Mouse (Mus musculus) CH12.LX (cell line): ENCODE data around the gene Abhd6. TPM values are rescaled to one million over a fixed set of nuclear protein-coding genes. Genes with fewer than 3 reads are reported as not detected.

Experiments used
- DNase-seq: peaks from one replicate; pipeline ENCODE4 v3.0.0-alpha.2; 2013; ENCODE audit errors: extremely low read depth
- H3K27ac ChIP-seq: 2 replicates; pipeline ENCODE4 v1.5.1; 2012; ENCODE audit warnings: low read depth, mild to moderate bottlenecking, control low read depth, moderate library complexity; ENCODE audit not compliant: insufficient read depth
- H3K27me3 ChIP-seq: replicated peaks from 2 replicates; pipeline ENCODE3; 2012; ENCODE audit warnings: inconsistent platforms
- H3K36me3 ChIP-seq, 2 experiments: replicated peaks in 1 of 2; 2 replicates each; pipeline versions ENCODE3 to v1.6.1; 2012; ENCODE audit warnings: inconsistent platforms in 1 of 2, low read length in 1 of 2, mild to moderate bottlenecking in 1 of 2, mixed read lengths in 1 of 2, moderate library complexity in 1 of 2; ENCODE audit not compliant: control insufficient read depth in 1 of 2, insufficient read depth in 1 of 2
- H3K4me1 ChIP-seq, 2 experiments: 2 replicates each; pipeline ENCODE4 v1.6.1; 2012; ENCODE audit warnings: inconsistent platforms in 1 of 2, moderate library complexity in 1 of 2; ENCODE audit not compliant: insufficient read depth in 2 of 2, control insufficient read depth in 1 of 2
- H3K4me2 ChIP-seq: 2 replicates; pipeline ENCODE4 v1.6.1; 2012; ENCODE audit warnings: low read depth, mild to moderate bottlenecking, control low read depth; ENCODE audit not compliant: poor library complexity, insufficient read depth, severe bottlenecking
- H3K4me3 ChIP-seq, 3 experiments: fragments of 150-350 bp in 1 of 3; sonication (generic) in 1 of 3; replicated peaks in 1 of 3; 2 replicates each; pipeline versions ENCODE3 to v1.5.1; 2011 to 2012; ENCODE audit warnings: low read depth in 2 of 3, low read length in 2 of 3, mild to moderate bottlenecking in 2 of 3, moderate library complexity in 2 of 3, control low read depth in 1 of 3, improper control_type of control experiment in 1 of 3, inconsistent platforms in 1 of 3, mixed read lengths in 1 of 3; ENCODE audit not compliant: poor library complexity in 1 of 3
- H3K79me2 ChIP-seq: replicated peaks from 2 replicates; pipeline ENCODE4 v1.6.1; 2012; ENCODE audit warnings: mild to moderate bottlenecking, moderate library complexity; ENCODE audit not compliant: control insufficient read depth, poor library complexity, insufficient read depth, severe bottlenecking; ENCODE audit errors: extremely low read depth
- H3K9ac ChIP-seq: 2 replicates; pipeline ENCODE4 v1.6.1; 2012; ENCODE audit warnings: low read depth, mild to moderate bottlenecking, control low read depth, moderate library complexity; ENCODE audit not compliant: insufficient read depth
- H3K9me3 ChIP-seq: replicated peaks from 2 replicates; pipeline ENCODE3; 2012; ENCODE audit warnings: low read length, inconsistent platforms, mixed read lengths
- CHD2 ChIP-seq: IDR thresholded peaks from 2 replicates; pipeline ENCODE4 v1.6.1; 2011; ENCODE audit warnings: low read length, improper control_type of control experiment
- CTCF ChIP-seq, 2 experiments: IDR thresholded peaks in 1 of 2; conservative IDR thresholded peaks in 1 of 2; 2 replicates each; pipeline ENCODE4 v1.5.1; 2011 to 2012; ENCODE audit warnings: low read depth in 2 of 2, low read length in 2 of 2, improper control_type of control experiment in 1 of 2, inconsistent platforms in 1 of 2, mild to moderate bottlenecking in 1 of 2, moderate library complexity in 1 of 2
- E2F4 ChIP-seq: IDR thresholded peaks from 2 replicates; pipeline ENCODE4 v1.6.1; 2011; ENCODE audit warnings: low read depth, low read length, improper control_type of control experiment; ENCODE audit not compliant: insufficient replicate concordance
- ELF1 ChIP-seq: IDR thresholded peaks from 2 replicates; pipeline ENCODE4 v1.6.1; 2014; ENCODE audit warnings: low read depth, mild to moderate bottlenecking, inconsistent platforms, low read length, improper control_type of control experiment
- ETS1 ChIP-seq: conservative IDR thresholded peaks from 2 replicates; pipeline ENCODE4 v1.6.1; 2012; ENCODE audit warnings: low read depth, mild to moderate bottlenecking, inconsistent platforms, low read length, improper control_type of control experiment, moderate library complexity
- GABPA ChIP-seq: IDR thresholded peaks from 2 replicates; pipeline ENCODE4 v1.6.1; 2012; ENCODE audit warnings: low read depth, low read length, improper control_type of control experiment, inconsistent platforms; ENCODE audit not compliant: insufficient replicate concordance
- JUN ChIP-seq: IDR thresholded peaks from 2 replicates; pipeline ENCODE4 v1.6.1; 2011; ENCODE audit warnings: low read depth, mild to moderate bottlenecking, low read length, improper control_type of control experiment, moderate library complexity; ENCODE audit not compliant: insufficient read depth
- JUND ChIP-seq: conservative IDR thresholded peaks from 2 replicates; pipeline ENCODE4 v1.6.1; 2011; ENCODE audit warnings: low read depth, low read length, improper control_type of control experiment
- MAFK ChIP-seq: IDR thresholded peaks from 2 replicates; pipeline ENCODE4 v1.6.1; 2011; ENCODE audit warnings: low read length, improper control_type of control experiment; ENCODE audit not compliant: insufficient replicate concordance
- MAX ChIP-seq: IDR thresholded peaks from 2 replicates; pipeline ENCODE4 v1.6.1; 2011; ENCODE audit warnings: low read length, improper control_type of control experiment
- MEF2A ChIP-seq: IDR thresholded peaks from 2 replicates; pipeline ENCODE4 v1.6.1; 2014; ENCODE audit warnings: low read depth, mild to moderate bottlenecking, inconsistent platforms, low read length, improper control_type of control experiment, borderline replicate concordance
- MYC ChIP-seq: IDR thresholded peaks from 2 replicates; pipeline ENCODE4 v1.6.1; 2011; ENCODE audit warnings: low read depth, mild to moderate bottlenecking, improper control_type of control experiment, low read length
- NELFE ChIP-seq: IDR thresholded peaks from 2 replicates; pipeline ENCODE4 v1.6.1; 2011; ENCODE audit warnings: low read depth, low read length, improper control_type of control experiment
- NRF1 ChIP-seq: IDR thresholded peaks from 2 replicates; pipeline ENCODE4 v1.6.1; 2014; ENCODE audit warnings: low read depth, mild to moderate bottlenecking, inconsistent platforms, low read length, improper control_type of control experiment, moderate library complexity
- PAX5 ChIP-seq: IDR thresholded peaks from 2 replicates; pipeline ENCODE4 v1.6.1; 2012; ENCODE audit warnings: low read length, inconsistent platforms, mixed read lengths
- POLR2A ChIP-seq: IDR thresholded peaks from 2 replicates; pipeline ENCODE4 v1.6.1; 2011; ENCODE audit warnings: low read depth, mild to moderate bottlenecking, improper control_type of control experiment, low read length
- RAD21 ChIP-seq: IDR thresholded peaks from 2 replicates; pipeline ENCODE4 v1.6.1; 2011; ENCODE audit warnings: low read depth, mild to moderate bottlenecking, low read length, improper control_type of control experiment, moderate library complexity
- RCOR1 ChIP-seq: conservative IDR thresholded peaks from 2 replicates; pipeline ENCODE4 v1.6.1; 2012; ENCODE audit warnings: low read depth, mild to moderate bottlenecking, inconsistent platforms, low read length, improper control_type of control experiment
- SIN3A ChIP-seq: IDR thresholded peaks from 2 replicates; pipeline ENCODE4 v1.6.1; 2012; ENCODE audit warnings: low read length, improper control_type of control experiment, inconsistent platforms
- SMC3 ChIP-seq: IDR thresholded peaks from 2 replicates; pipeline ENCODE4 v1.6.1; 2011; ENCODE audit warnings: low read depth, low read length, improper control_type of control experiment
- TBP ChIP-seq: conservative IDR thresholded peaks from 2 replicates; pipeline ENCODE4 v1.6.1; 2011; ENCODE audit warnings: low read depth, low read length, improper control_type of control experiment
- USF1 ChIP-seq: IDR thresholded peaks from 2 replicates; pipeline ENCODE4 v1.6.1; 2014; ENCODE audit warnings: low read depth, mild to moderate bottlenecking, inconsistent platforms, low read length, improper control_type of control experiment
- USF2 ChIP-seq: conservative IDR thresholded peaks from 2 replicates; pipeline ENCODE4 v1.6.1; 2011; ENCODE audit warnings: low read depth, low read length, improper control_type of control experiment
- ZC3H11A ChIP-seq: IDR thresholded peaks from 2 replicates; pipeline ENCODE4 v1.6.1; 2012; ENCODE audit warnings: low read depth, mild to moderate bottlenecking, inconsistent platforms, low read length, improper control_type of control experiment
- ZKSCAN1 ChIP-seq: IDR thresholded peaks from 2 replicates; pipeline ENCODE4 v1.6.1; 2012; ENCODE audit warnings: low read depth, inconsistent platforms, low read length, improper control_type of control experiment, borderline replicate concordance
- ZMIZ1 ChIP-seq: IDR thresholded peaks from 2 replicates; pipeline ENCODE4 v1.6.1; 2012; ENCODE audit warnings: low read depth, mild to moderate bottlenecking, inconsistent platforms, low read length, improper control_type of control experiment
- ZNF384 ChIP-seq: IDR thresholded peaks from 2 replicates; pipeline ENCODE4 v1.6.1; 2012; ENCODE audit warnings: low read depth, low read length, improper control_type of control experiment, inconsistent platforms
- dilution Hi-C: fragments of 300-500 bp; cut with MboI; formaldehyde crosslinking; loops from 2 replicates; pipeline ENCODE4 v1.14.3; 2020; ENCODE audit warnings: low sequenced_read_pairs; ENCODE audit not compliant: extremely low pct_unique_long_range_greater_than_20kb, extremely low pct_ligation_motif_present
- in situ Hi-C: fragments of 300-500 bp; cut with MboI; formaldehyde crosslinking; loops from 3 replicates; pipeline ENCODE4 v1.14.3; 2019; ENCODE audit warnings: low sequenced_read_pairs, low pct_ligation_motif_present, low pct_unique_long_range_greater_than_20kb, mixed read lengths
- polyA plus RNA-seq: library from polyadenylated mRNA; unstranded; fragments of >175 nt; gene quantifications from 2 replicates; pipeline ENCODE4 v1.2.1, GENCODE M21; 2012; ENCODE audit warnings: low read depth; ENCODE audit not compliant: insufficient read length
- total RNA-seq, 2 experiments: library from RNA; depleted of rRNA; stranded (reverse); fragments of 300-350 nt in 1 of 2; fragments of >200 nt in 1 of 2; gene quantifications; 2 replicates each; pipeline ENCODE4 v1.2.3; 2012 to 2014

Abhd6 gene
- total and polyA plus RNA-seq, 3 experiments: 31.9 to 55.9 (median 36.0) TPM

GRCm38 (mm10) chr14:8038791-8039448, 36.2 kb downstream of the Abhd6 start:
- Histone ChIP-seq H3K9me3 (no peaks in the 10 kb centered on the region), H3K4me3 (no peak overlapping the region), H3K4me2 (no peak overlapping the region), H3K27me3 (no peaks in the 10 kb centered on the region), H3K27ac (no peak overlapping the region), H3K4me1 (peaks cover 16 to 40% of the 10 kb centered on the region in 2 experiments), H3K36me3 (peaks cover 11 to 49% of the 10 kb centered on the region in 2 experiments), H3K9ac (no peak overlapping the region), H3K79me2 (no peaks in the 10 kb centered on the region; the same call in 1 of the 2 replicates)
- DNase-seq: no peak
- in situ Hi-C loops: no loop called here
- dilution Hi-C loops: no loop called here
- TF ChIP-seq MYC: no peak
- no peak for TF ChIP-seq CHD2
- no peak for TF ChIP-seq POLR2A
- no peak for TF ChIP-seq USF2
- no peak for TF ChIP-seq RCOR1
- no peak for TF ChIP-seq SIN3A
- TF ChIP-seq MAX: no peak
- no peak for TF ChIP-seq GABPA
- no peak for TF ChIP-seq USF1
- no peak for TF ChIP-seq NELFE
- no peak for TF ChIP-seq ZNF384
- TF ChIP-seq ZC3H11A: no peak
- TF ChIP-seq MAFK: no peak
- TF ChIP-seq RAD21: no peak
- no peak for TF ChIP-seq SMC3
- TF ChIP-seq TBP: no peak
- no peak for TF ChIP-seq PAX5
- TF ChIP-seq MEF2A: no peak

- H3K4me1 ChIP-seq: peaks cover 16 to 52% of the 10 kb centered on the region in 2 experiments
- no peaks in the 10 kb centered on the region for H3K9me3 ChIP-seq
- dilution Hi-C loops (no loop called here), in situ Hi-C loops (loop anchor here (5.0 kb wide), 1 partner anchor 38 kb away; the partner anchor contains the start of gene Abhd6)
- no peak overlapping the region; the same call in 1 of the 2 replicates for H3K9ac ChIP-seq
- peaks cover 11 to 48% of the 10 kb centered on the region in 2 experiments for H3K36me3 ChIP-seq
- H3K4me3 ChIP-seq: peak overlapping the region in 1 of 3 experiments; percentile 11
- no peaks in the 10 kb centered on the region; the same call in 1 of the 2 replicates for H3K79me2 ChIP-seq
- DNase-seq: no peak
- peak overlapping the region; percentile 56; the same call in 1 of the 2 replicates for H3K4me2 ChIP-seq
- H3K27me3 ChIP-seq: no peaks in the 10 kb centered on the region
- TF ChIP-seq POLR2A (no peak), NELFE (no peak), ZKSCAN1 (no peak), JUN (no peak), ETS1 (no peak), E2F4 (no peak), ZMIZ1 (no peak), CTCF (conservative IDR thresholded peaks at IDR 0.05 in 1 of 2, IDR thresholded peaks at IDR 0.05 in 1 of 2; ENCODE audit: low read depth in 2 of 2, low read length in 2 of 2) (no peak), ELF1 (no peak), NRF1 (no peak), MYC (no peak), MAFK (no peak), JUND (no peak), RCOR1 (no peak)
- peak overlapping the region; percentile 90 for H3K27ac ChIP-seq
These were observed 37.5 kb downstream of the Abhd6 start for GRCm38 (mm10) chr14:8040179-8040578.
